Mouse (Mus musculus) olfactory bulb, adult 2 months (tissue): ENCODE data around the gene Pak2.

Experiments used
- CTCF ChIP-seq: fragments of 200-500 bp; IDR thresholded peaks from 2 replicates; pipeline ENCODE4 v1.5.1; 2012; ENCODE audit warnings: low read depth, mild to moderate bottlenecking, low read length, moderate library complexity; ENCODE audit not compliant: insufficient read depth
- POLR2A ChIP-seq: fragments of 200-500 bp; IDR thresholded peaks from 2 replicates; pipeline ENCODE4 v1.6.1; 2012; ENCODE audit warnings: mild to moderate bottlenecking, low read depth, low read length, moderate library complexity; ENCODE audit not compliant: insufficient read depth

DNA sequence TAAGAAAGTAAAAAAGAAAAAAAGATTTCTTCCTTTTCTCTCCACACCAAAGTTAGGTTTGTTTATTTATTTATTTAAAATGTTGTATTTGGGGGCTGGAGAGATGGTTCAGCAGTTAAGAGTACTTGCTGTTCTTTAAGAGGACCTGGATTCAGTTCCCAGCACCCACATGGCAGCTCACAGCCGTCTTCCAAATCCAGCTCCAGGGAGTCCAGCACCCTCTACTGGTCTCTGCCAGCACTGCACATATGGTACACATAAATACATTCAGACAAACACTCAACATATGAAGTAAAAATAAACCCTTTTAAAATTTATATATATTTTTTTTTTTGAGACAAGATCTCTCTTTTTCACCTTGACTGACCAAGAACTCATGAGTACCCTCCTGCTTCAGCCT lies 26.6 kb upstream of the Pak2 start:
- TF ChIP-seq POLR2A (no peak), CTCF (no peak)
